Comparison of ENCODE assay signal across 7 mouse cellular contexts in the genomic region with DNA sequence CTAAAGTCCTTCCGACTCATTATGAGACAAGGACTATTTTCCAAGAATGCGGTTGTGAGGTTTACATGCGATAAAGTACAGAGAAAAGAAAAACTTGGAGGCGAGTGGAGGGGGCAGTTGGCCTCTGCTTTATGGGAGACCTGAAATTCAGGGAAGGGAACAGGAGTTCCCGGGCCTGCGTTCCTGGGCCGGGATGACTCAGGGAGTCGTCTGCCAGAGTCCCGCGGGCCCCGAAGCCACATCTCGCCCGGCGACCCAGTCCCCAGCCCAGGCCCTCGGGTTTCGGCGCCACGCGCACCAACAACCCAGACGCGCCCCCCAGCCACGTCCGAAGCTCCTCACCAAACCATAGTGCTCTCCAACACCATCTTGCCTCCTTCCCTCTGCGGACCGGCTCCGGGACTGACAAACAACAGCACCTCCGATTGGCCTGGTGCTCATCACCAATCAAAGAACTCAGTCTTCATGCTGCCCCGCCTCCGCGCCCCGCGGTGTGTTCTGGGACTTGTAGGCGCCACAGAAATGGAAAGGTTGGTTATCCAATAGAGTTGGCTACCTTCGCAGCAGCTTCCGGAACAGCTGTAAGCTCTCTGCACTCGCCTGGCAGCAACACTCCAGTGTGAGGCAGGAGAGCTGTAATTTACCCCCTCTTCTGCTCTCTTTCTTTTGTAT. TPM values are rescaled to one million over a fixed set of nuclear protein-coding genes. Genes with fewer than 3 reads are reported as not detected.
DNase-seq lines count a peak whose midpoint lies in the region; ATAC-seq lines count a peak whose summit lies in the region.

A gene (minus strand): TSS at position 449 of the 672 bp plus-strand sequence.

- H3K27me3 ChIP-seq in intestine, embryonic 15.5 days (replicated peaks), result no peaks in the 10 kb centered on the region
- H3K27me3 ChIP-seq in midbrain, embryonic 10.5 days (ENCODE audit: low read depth, poor library complexity, severe bottlenecking), result no peaks in the 10 kb centered on the region

- peaks cover 6% of the 10 kb centered on the region; the same call in 1 of the 2 replicates for H3K36me3 ChIP-seq in intestine, embryonic 15.5 days
- peaks cover 32% of the 10 kb centered on the region for H3K36me3 ChIP-seq in midbrain, embryonic 10.5 days

- H3K4me3 ChIP-seq in intestine, embryonic 15.5 days (replicated peaks), result peak within 1 kb of the TSS; percentile 93
- H3K4me3 ChIP-seq in midbrain, embryonic 10.5 days, result peak within 1 kb of the TSS; percentile 89

- H3K9ac ChIP-seq in intestine, embryonic 15.5 days, result peak within 1 kb of the TSS; percentile 88

- intact Hi-C loops in gastrocnemius, postnatal 36 days (cut with DNase I), result no loop called here
- intact Hi-C loops in left cerebral cortex, postnatal 25 days (cut with DNase I), result loop anchor here (1.0 kb wide), 1 partner anchor 26 kb away; no protein-coding TSS in a partner anchor

- ATAC-seq in intestine, embryonic 15.5 days, result peak; percentile 100

- peaks cover 9% of the 10 kb centered on the region for H3K4me1 ChIP-seq in intestine, embryonic 15.5 days (replicated peaks)
- peaks cover 11% of the 10 kb centered on the region for H3K4me1 ChIP-seq in midbrain, embryonic 10.5 days

- H3K4me2 ChIP-seq in intestine, embryonic 15.5 days (replicated peaks), result peak within 1 kb of the TSS; percentile 62

- H3K27ac ChIP-seq in intestine, embryonic 15.5 days, result peak within 1 kb of the TSS; percentile 71; the same call in 1 of the 2 replicates
- peak within 1 kb of the TSS; percentile 91 for H3K27ac ChIP-seq in midbrain, embryonic 10.5 days (replicated peaks)

- under 1% methylated on average over 36 of the region's 36 CpGs for WGBS in intestine, embryonic 15.5 days
- WGBS in midbrain, embryonic 10.5 days, result under 1% methylated on average over 36 of the region's 36 CpGs

- no peaks in the 10 kb centered on the region for H3K9me3 ChIP-seq in intestine, embryonic 15.5 days
- no peaks in the 10 kb centered on the region for H3K9me3 ChIP-seq in midbrain, embryonic 10.5 days (replicated peaks)

- DNase-seq in adrenal gland, adult 2 months, result peak; percentile 98
- DNase-seq in embryo, embryonic 11.5 days (ENCODE audit: low read depth, low spot score), result peak; percentile 96
- peak; percentile 95 to 96 for DNase-seq in gastrocnemius, postnatal 36 days
- peak; percentile 98 to 99 for DNase-seq in left cerebral cortex, postnatal 25 days (ENCODE audit: low spot score in 2 of 2)
- peak; percentile 99 for DNase-seq in midbrain, embryonic 10.5 days (ENCODE audit: low spot score)
- peak; percentile 94 for DNase-seq in right cerebral cortex, postnatal 4 days

RNA-seq across cellular contexts. Expression of the gene that starts here (rescaled TPM):
- 100 to 1,000 TPM; 312 to 335 TPM for total RNA-seq in adrenal gland, adult 2 months (2021)
- 105 and 114 TPM in 2 replicates for polyA plus RNA-seq in adrenal gland, adult 2 months (2012; rRNA removed)
- total RNA-seq in gastrocnemius, postnatal 36 days (2021), result 100 to 1,000 TPM; 178 to 188 TPM
- 205 and 218 TPM in 2 replicates for polyA plus RNA-seq in intestine, embryonic 15.5 days (2015; fragmentation: Nextera tagmentation; extraction: Ambion mirVana)
- 100 to 1,000 TPM; 154 to 156 TPM for total RNA-seq in left cerebral cortex, postnatal 25 days (2021)
- polyA plus RNA-seq in midbrain, embryonic 10.5 days (2016; fragmentation: Nextera tagmentation; extraction: Ambion mirVana), result 341 and 345 TPM in 2 replicates

Comparison
In these comparisons a context has a peak if more than half of its experiments do, and no peak if none do; other contexts are left out.
1. Peak in every context shown above with its lines: DNase-seq, ATAC-seq, H3K4me3 ChIP-seq and H3K27ac ChIP-seq.